Mouse (Mus musculus) cortical plate, adult 2 months (tissue): ENCODE measurements at regions not wholly inside any gene's neighbourhood (a gene's known extent, or its start where the extent isn't known, plus 50 kb on each side); places are given as distances from the start of the nearest gene placed in this dataset.

Experiments
- CTCF ChIP-seq: fragments of 200-500 bp; IDR thresholded peaks from 2 replicates; pipeline ENCODE4 v1.5.1; 2011; ENCODE audit warnings: mild to moderate bottlenecking, control low read depth, low read length; ENCODE audit not compliant: insufficient read depth; ENCODE audit errors: extremely low read depth
- POLR2A ChIP-seq: fragments of 200-500 bp; IDR thresholded peaks from 2 replicates; pipeline ENCODE4 v1.6.1; 2011; ENCODE audit warnings: mild to moderate bottlenecking, low read length, control low read depth; ENCODE audit not compliant: insufficient read depth; ENCODE audit errors: extremely low read depth

DNA sequence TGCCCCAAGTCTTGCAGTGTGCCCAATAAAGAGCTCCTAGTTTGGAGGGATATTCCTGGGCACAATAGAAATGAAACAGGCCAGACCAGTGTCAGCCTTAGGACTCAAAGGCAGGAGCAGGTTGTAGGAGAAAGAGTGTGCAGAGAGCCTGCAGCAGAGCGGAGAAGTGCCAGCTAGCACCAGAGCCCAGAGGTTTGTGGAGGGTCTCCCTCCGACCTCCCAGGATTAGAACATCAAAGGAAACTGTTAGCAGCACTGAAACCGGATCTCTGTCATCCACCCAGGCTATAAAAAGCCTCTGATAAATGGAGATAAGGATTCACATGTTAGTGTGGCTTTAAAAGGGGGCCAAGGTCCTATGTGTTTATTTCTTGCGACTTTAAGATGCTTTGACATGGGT lies 196.0 kb downstream of the Smoc2 start:
- TF ChIP-seq CTCF (no peak), POLR2A (no peak)
